Mouse (Mus musculus) heart, adult 2 months (tissue): Measurements from ENCODE around the gene Diras2. TPM values are rescaled to one million over a fixed set of nuclear protein-coding genes. Genes with fewer than 3 reads are reported as not detected.

ENCODE experiments used
- DNase-seq, 2 experiments: peaks; one replicate each; pipeline ENCODE4 v3.0.0; 2021
- H3K27ac ChIP-seq: fragments of 200-600 bp; 2 replicates; pipeline ENCODE4 v1.8.1; 2022
- H3K27me3 ChIP-seq: fragments of 200-500 bp; 2 replicates; pipeline ENCODE4 v1.6.1; 2012; ENCODE audit warnings: mild to moderate bottlenecking, low read length, inconsistent platforms, mixed read lengths; ENCODE audit not compliant: control insufficient read depth, insufficient read depth
- H3K36me3 ChIP-seq: fragments of 200-500 bp; 2 replicates; pipeline ENCODE4 v1.6.1; 2012; ENCODE audit warnings: low read length, inconsistent platforms; ENCODE audit not compliant: control insufficient read depth, insufficient read depth
- H3K4me1 ChIP-seq: fragments of 200-500 bp; 2 replicates; pipeline ENCODE4 v1.6.1; 2011; ENCODE audit warnings: low read length; ENCODE audit not compliant: control insufficient read depth, insufficient read depth
- H3K4me3 ChIP-seq: fragments of 200-600 bp; 2 replicates; pipeline ENCODE4 v1.8.1; 2022
- H3K79me2 ChIP-seq: fragments of 200-500 bp; replicated peaks from 2 replicates; pipeline ENCODE4 v1.6.1; 2012; ENCODE audit warnings: mild to moderate bottlenecking, inconsistent platforms, low read length, moderate library complexity, mixed read lengths; ENCODE audit not compliant: control insufficient read depth, insufficient read depth
- H3K9ac ChIP-seq: fragments of 200-500 bp; 2 replicates; pipeline ENCODE4 v1.6.1; 2012; ENCODE audit warnings: low read depth, mild to moderate bottlenecking, control low read depth, inconsistent platforms, low read length, mixed read lengths
- CTCF ChIP-seq: fragments of 200-600 bp; IDR thresholded peaks from 2 replicates; pipeline ENCODE4 v1.8.1; 2022; ENCODE audit warnings: antibody characterized with exemption, mild to moderate bottlenecking, moderate library complexity
- EP300 ChIP-seq: fragments of 200-500 bp; IDR thresholded peaks from 2 replicates; pipeline ENCODE4 v1.6.1; 2011; ENCODE audit warnings: low read depth, low read length, control low read depth; ENCODE audit not compliant: insufficient read depth
- POLR2A ChIP-seq: fragments of 200-500 bp; IDR thresholded peaks from 2 replicates; pipeline ENCODE4 v1.6.1; 2011; ENCODE audit warnings: mild to moderate bottlenecking, low read depth, low read length, control low read depth; ENCODE audit not compliant: insufficient read depth
- WGBS: fragments of 180-500 bp; shearing (Covaris S2); methylation state at CpG from one replicate; pipeline ENCODE4 v1.1.7; 2018; 5-methylcytosine and 5-hydroxymethylcytosine counted together
- intact Hi-C: fragments of 180-260 bp; cut with DNase I; formaldehyde crosslinking; loops from one replicate; pipeline ENCODE4 v1.15.1; 2025
- polyA plus RNA-seq: library from polyadenylated mRNA; depleted of rRNA; stranded (reverse); fragments of >200 nt; gene quantifications from 2 replicates; pipeline ENCODE4 v1.2.3, GENCODE M21; 2012
- total RNA-seq, 2 experiments: library from RNA; stranded (reverse); gene quantifications; 2 replicates each; pipeline ENCODE4 v1.2.3; 2021

Diras2 gene
- total and polyA plus RNA-seq, 3 experiments, result 0.18 to 0.78 (median 0.32) TPM

DNA sequence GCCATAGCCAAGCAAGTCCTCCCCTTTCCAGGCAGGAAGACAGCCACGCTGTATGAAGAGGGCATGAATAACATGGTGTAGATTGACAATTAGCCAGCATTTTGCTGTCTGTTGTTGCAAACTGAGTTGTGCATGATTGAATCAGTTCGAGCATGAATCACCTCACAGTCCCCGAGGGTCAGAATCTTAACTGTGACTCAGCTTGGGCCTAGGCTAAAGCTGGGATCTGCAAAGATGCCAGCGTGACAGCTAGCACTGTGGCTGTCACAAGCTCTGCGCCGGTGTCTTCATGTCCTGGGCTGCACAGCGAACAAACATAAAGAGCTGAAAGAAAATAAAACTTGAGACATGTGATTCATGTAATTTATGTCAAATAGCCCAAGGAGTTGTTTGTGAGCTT, 42.3 kb downstream of the Diras2 start:
- no peaks in the 10 kb centered on the region for H3K4me1 ChIP-seq
- no peak overlapping the region for H3K27ac ChIP-seq
- TF ChIP-seq POLR2A (no peak), EP300 (no peak), CTCF (no peak)
- no peak for DNase-seq
- intact Hi-C loops, result no loop called here
- no peak overlapping the region for H3K9ac ChIP-seq
- H3K79me2 ChIP-seq, result no peaks in the 10 kb centered on the region
- no peaks in the 10 kb centered on the region for H3K27me3 ChIP-seq
- no peak overlapping the region for H3K4me3 ChIP-seq
- no peaks in the 10 kb centered on the region for H3K36me3 ChIP-seq
- 93% methylated on average over 7 of the region's 7 CpGs for WGBS

DNA sequence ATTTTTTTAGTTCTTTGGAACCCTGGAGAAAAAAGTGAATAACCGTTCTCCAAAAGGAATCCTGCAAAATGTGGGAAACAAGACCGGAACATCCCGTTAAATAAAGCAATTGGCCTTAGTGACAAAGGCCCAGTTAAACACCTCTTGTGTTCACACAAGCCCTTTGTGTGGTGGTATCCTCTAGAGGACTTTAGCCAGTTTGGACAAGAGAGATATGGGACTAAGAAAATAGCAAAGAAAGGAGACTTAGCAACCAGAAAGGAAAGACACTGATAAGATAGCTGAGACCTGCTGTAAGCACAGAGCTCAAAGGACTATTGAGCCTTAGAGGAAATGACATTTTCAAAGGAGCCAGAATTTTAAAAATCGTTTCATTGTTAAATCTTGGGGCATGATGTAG, 47.0 kb downstream of the Diras2 start:
- Histone ChIP-seq H3K36me3 (no peaks in the 10 kb centered on the region), H3K79me2 (no peaks in the 10 kb centered on the region), H3K9ac (no peak overlapping the region), H3K27me3 (no peaks in the 10 kb centered on the region), H3K4me1 (no peaks in the 10 kb centered on the region), H3K27ac (no peak overlapping the region), H3K4me3 (no peak overlapping the region)
- intact Hi-C loops, result no loop called here
- 32% methylated on average over 4 of the region's 4 CpGs for WGBS
- no peak for TF ChIP-seq EP300
- no peak for TF ChIP-seq POLR2A
- no peak for TF ChIP-seq CTCF
- no peak for DNase-seq

DNA sequence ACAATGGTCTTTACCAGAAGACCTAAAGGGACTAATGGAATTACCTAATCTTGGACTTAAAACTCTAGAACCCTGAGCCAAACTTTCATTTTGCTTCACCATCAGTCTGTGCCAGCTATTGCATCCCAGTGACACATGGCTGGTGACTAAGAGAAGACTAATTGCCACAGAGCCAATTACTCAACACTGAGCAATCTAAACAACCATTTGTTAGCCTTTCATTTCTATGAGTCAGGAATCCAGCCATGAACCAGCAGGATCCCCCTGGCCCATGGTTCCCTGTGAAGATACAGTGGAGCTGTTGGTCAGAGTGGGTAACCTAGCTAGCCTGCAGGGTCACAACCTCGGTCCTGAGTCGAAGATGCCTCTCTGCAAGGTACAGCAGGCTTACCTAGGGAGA, 49.3 kb downstream of the Diras2 start:
- WGBS, result 79% methylated on average over 2 of the region's 2 CpGs
- intact Hi-C loops, result no loop called here
- no peak for DNase-seq
- Histone ChIP-seq H3K79me2 (no peaks in the 10 kb centered on the region), H3K9ac (no peak overlapping the region), H3K36me3 (no peaks in the 10 kb centered on the region), H3K4me1 (no peaks in the 10 kb centered on the region), H3K27ac (no peak overlapping the region), H3K27me3 (no peaks in the 10 kb centered on the region), H3K4me3 (no peak overlapping the region)
- TF ChIP-seq POLR2A (no peak), CTCF (no peak), EP300 (no peak)

DNA sequence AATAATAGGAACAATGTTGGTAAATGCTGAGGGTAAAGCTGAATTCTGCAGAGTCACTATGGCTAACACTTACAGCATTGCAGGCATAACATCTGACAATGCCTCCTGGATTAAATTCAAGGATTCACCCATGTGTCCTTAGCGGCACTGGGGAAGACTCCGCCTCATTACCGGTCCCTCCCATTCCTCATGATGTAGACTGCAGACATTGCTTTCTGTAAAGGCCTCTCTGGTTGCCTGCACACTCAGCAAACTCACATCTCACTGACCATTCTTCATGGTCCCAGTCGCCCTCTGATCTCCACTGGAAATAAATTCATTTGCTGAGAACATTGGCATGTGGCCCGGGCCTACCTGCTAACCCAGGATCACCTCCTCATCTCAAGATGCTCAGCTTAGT, 51.9 kb downstream of the Diras2 start:
- 93% methylated on average over 5 of the region's 5 CpGs for WGBS
- TF ChIP-seq EP300, result no peak
- TF ChIP-seq POLR2A, result no peak
- no peak for TF ChIP-seq CTCF
- Histone ChIP-seq H3K79me2 (no peaks in the 10 kb centered on the region), H3K27me3 (no peaks in the 10 kb centered on the region), H3K36me3 (no peaks in the 10 kb centered on the region), H3K4me3 (no peak overlapping the region), H3K27ac (no peak overlapping the region), H3K9ac (no peak overlapping the region), H3K4me1 (no peaks in the 10 kb centered on the region)
- no peak for DNase-seq
- intact Hi-C loops, result no loop called here

DNA sequence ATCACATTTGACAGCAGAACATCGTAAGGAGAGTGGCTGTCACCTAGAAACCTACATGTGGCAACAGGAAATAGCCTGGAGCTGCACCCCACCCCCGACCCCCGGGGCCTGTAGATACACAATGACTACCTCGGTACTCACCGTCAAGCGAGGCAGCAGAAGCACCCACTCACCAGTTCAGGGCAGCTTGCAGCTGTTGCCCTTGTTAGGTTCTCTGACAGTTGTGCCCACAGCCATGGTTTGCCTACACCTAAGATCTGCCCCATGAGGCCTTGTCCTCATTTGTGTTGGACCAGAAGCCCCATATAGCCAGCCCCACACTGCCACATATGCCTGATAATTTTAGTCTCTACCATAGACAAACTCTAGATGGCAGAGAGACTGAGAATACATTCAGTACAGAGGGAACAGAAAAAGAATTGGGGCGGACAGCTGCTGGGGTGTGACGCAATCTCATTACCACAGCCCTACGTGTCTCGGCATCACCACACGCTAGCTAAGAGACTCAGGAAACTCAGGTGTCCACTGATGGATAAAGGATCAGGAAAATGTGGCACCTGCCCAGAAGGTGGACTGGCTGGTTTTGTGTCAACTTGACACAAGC, 54.0 kb downstream of the Diras2 start:
- H3K4me1 ChIP-seq, result no peaks in the 10 kb centered on the region
- H3K9ac ChIP-seq, result no peak overlapping the region
- DNase-seq, result no peak
- TF ChIP-seq POLR2A, result no peak
- no peak for TF ChIP-seq CTCF
- TF ChIP-seq EP300, result no peak
- no peak overlapping the region for H3K4me3 ChIP-seq
- H3K27ac ChIP-seq, result no peak overlapping the region
- no peaks in the 10 kb centered on the region for H3K79me2 ChIP-seq
- no peaks in the 10 kb centered on the region for H3K36me3 ChIP-seq
- intact Hi-C loops, result no loop called here
- no peaks in the 10 kb centered on the region for H3K27me3 ChIP-seq
- 83% methylated on average over 11 of the region's 11 CpGs for WGBS

DNA sequence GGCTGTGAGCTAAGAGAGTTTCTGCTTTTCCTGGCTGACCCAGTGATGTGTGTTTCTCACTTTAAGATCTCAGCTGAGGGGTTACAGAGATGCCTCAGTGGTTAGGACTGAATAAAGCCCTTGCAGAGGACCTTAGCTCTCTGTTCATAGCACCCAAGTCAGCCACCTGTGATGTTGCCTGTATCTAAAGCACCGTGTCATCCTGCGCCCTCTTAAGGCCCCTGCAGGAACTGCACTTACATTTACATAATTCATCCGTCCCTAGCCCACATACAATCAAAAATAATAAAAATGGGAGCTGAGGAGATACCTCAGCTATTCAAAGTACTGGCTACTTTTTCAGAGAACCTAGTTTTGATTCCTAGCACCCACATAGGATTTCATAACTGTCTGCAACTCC, 54.9 kb downstream of the Diras2 start:
- no peak overlapping the region for H3K4me3 ChIP-seq

More for the DNA sequence above, 54.9 kb downstream of the Diras2 start:
- H3K27ac ChIP-seq, result no peak overlapping the region
- no peaks in the 10 kb centered on the region for H3K27me3 ChIP-seq
- H3K9ac ChIP-seq, result no peak overlapping the region
- H3K4me1 ChIP-seq, result no peaks in the 10 kb centered on the region
- no peaks in the 10 kb centered on the region for H3K79me2 ChIP-seq
- intact Hi-C loops, result no loop called here
- no peaks in the 10 kb centered on the region for H3K36me3 ChIP-seq
- DNase-seq, result no peak
- 58% methylated on average over 3 of the region's 3 CpGs for WGBS
- TF ChIP-seq CTCF (peak; percentile 49), EP300 (no peak), POLR2A (no peak)
